In the genomic region with DNA sequence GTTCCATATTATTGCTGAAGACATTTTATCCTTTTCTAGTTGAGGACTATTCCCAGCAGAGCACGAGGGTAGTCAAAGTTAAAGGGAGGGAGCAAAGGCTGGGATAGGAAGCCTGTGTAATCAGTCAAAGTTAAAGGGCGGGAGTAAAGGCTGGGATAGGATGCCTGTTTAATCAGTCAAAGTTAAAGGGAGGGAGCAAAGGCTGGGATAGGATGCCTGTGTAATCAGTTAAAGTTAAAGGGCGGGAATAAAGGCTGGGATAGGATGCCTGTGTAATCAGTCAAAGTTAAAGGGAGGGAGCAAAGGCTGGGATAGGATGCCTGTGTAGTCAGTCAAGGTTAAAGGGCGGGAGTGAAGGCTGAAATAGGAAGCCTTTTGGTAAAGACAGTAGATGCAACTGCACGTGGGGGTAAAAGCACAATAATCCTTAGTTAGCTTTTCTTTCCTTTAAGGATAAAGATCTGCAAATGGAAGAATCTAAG, we compare ENCODE assay signal across 8 mouse cellular contexts. TPM values are rescaled to one million over a fixed set of nuclear protein-coding genes. Genes with fewer than 3 reads are reported as not detected.
DNase-seq lines count a peak whose midpoint lies in the region; ATAC-seq lines count a peak whose summit lies in the region.

No protein-coding gene starts in this region.

- no peak overlapping the region for H3K27ac ChIP-seq in forebrain, embryonic 12.5 days
- no peak overlapping the region for H3K27ac ChIP-seq in heart, embryonic 16.5 days (ENCODE audit: low read length)
- no peak overlapping the region for H3K27ac ChIP-seq in liver, embryonic 12.5 days

- 15% methylated on average over 5 of the region's 5 CpGs for WGBS in forebrain, embryonic 12.5 days
- 10% methylated on average over 5 of the region's 5 CpGs for WGBS in heart, embryonic 16.5 days
- WGBS in liver, embryonic 12.5 days (ENCODE audit: insufficient replicate concordance) = 19% methylated on average over 5 of the region's 5 CpGs

- H3K4me2 ChIP-seq in forebrain, embryonic 12.5 days = no peak overlapping the region
- peak overlapping the region; percentile 32 for H3K4me2 ChIP-seq in heart, embryonic 16.5 days (ENCODE audit: low read depth, low read length)
- H3K4me2 ChIP-seq in liver, embryonic 12.5 days = no peak overlapping the region; the same call in 1 of the 2 replicates

- H3K4me3 ChIP-seq in forebrain, embryonic 12.5 days (replicated peaks) = no peak overlapping the region
- H3K4me3 ChIP-seq in heart, embryonic 16.5 days (ENCODE audit: low read length) = no peak overlapping the region
- no peak overlapping the region for H3K4me3 ChIP-seq in liver, embryonic 12.5 days

- H3K9me3 ChIP-seq in forebrain, embryonic 12.5 days = no peaks in the 10 kb centered on the region
- H3K9me3 ChIP-seq in heart, embryonic 16.5 days (replicated peaks; ENCODE audit: control insufficient read depth, low read length) = 0 out of 2 replicates have a peak, but pooled peaks cover 2% of the 10 kb centered on the region
- peaks cover 5% of the 10 kb centered on the region; the same call in 1 of the 2 replicates for H3K9me3 ChIP-seq in liver, embryonic 12.5 days (replicated peaks)

- ATAC-seq in forebrain, embryonic 12.5 days (ENCODE audit: low FRiP score) = peak; percentile 93
- ATAC-seq in heart, embryonic 16.5 days (replicated peaks; ENCODE audit: extremely low read depth, insufficient read depth, low FRiP score) = peak; percentile 96
- ATAC-seq in liver, embryonic 12.5 days = peak; percentile 89

- peaks cover 2% of the 10 kb centered on the region for H3K4me1 ChIP-seq in forebrain, embryonic 12.5 days
- H3K4me1 ChIP-seq in heart, embryonic 16.5 days (ENCODE audit: control insufficient read depth, insufficient read depth, low read length) = peaks cover 2% of the 10 kb centered on the region; the same call in 1 of the 2 replicates
- peaks cover 10% of the 10 kb centered on the region for H3K4me1 ChIP-seq in liver, embryonic 12.5 days

- no peak overlapping the region for H3K9ac ChIP-seq in forebrain, embryonic 12.5 days
- no peak overlapping the region for H3K9ac ChIP-seq in heart, embryonic 16.5 days (ENCODE audit: low read length)
- no peak overlapping the region for H3K9ac ChIP-seq in liver, embryonic 12.5 days

- H3K27me3 ChIP-seq in forebrain, embryonic 12.5 days = no peaks in the 10 kb centered on the region
- no peaks in the 10 kb centered on the region for H3K27me3 ChIP-seq in heart, embryonic 16.5 days (ENCODE audit: control insufficient read depth, insufficient read depth, low read length)
- no peaks in the 10 kb centered on the region for H3K27me3 ChIP-seq in liver, embryonic 12.5 days (replicated peaks)

- DNase-seq in CD4-positive, CD25-positive, alpha-beta regulatory T cell, adult 2 months (ENCODE audit: low read depth, low spot score) = peak; percentile 71
- DNase-seq in adrenal gland, adult 8-10 months = peak; percentile 59
- DNase-seq in kidney, postnatal 14 days = peak; percentile 81
- DNase-seq in naive thymus-derived CD4-positive, alpha-beta T cell, adult 2 months (ENCODE audit: low read depth) = peak; percentile 62
- DNase-seq in urinary bladder, postnatal 36 days (ENCODE audit: low spot score in 2 of 2) = peak; percentile 48 to 53

- H3K36me3 ChIP-seq in forebrain, embryonic 12.5 days (replicated peaks) = no peaks in the 10 kb centered on the region
- H3K36me3 ChIP-seq in heart, embryonic 16.5 days (ENCODE audit: control insufficient read depth, insufficient read depth) = no peaks in the 10 kb centered on the region
- no peaks in the 10 kb centered on the region for H3K36me3 ChIP-seq in liver, embryonic 12.5 days

RNA-seq across cellular contexts. Expression of a gene that starts 5.9 kb away (rescaled TPM):
- total RNA-seq in adrenal gland, adult 8-10 months (2022) = 10 to 100 TPM; 21.8 to 28.0 (median 25.7) TPM
- 24.8 and 25.8 TPM in 2 replicates for polyA plus RNA-seq in forebrain, embryonic 12.5 days (2016; fragmentation: Nextera tagmentation; extraction: Ambion mirVana)
- 11.5 and 12.0 TPM in 2 replicates for polyA plus RNA-seq in heart, embryonic 16.5 days (2015; fragmentation: Nextera tagmentation; extraction: Ambion mirVana)
- polyA plus RNA-seq in liver, embryonic 12.5 days (2016; fragmentation: Nextera tagmentation; extraction: Ambion mirVana) = 12.2 and 12.6 TPM in 2 replicates

RNA-seq across cellular contexts. Expression of a gene that starts 16.7 kb away (rescaled TPM):
- total RNA-seq in adrenal gland, adult 8-10 months (2022) = 10 to 100 TPM; 17.6 to 26.9 (median 22.3) TPM
- 4.6 and 6.0 TPM in 2 replicates for polyA plus RNA-seq in forebrain, embryonic 12.5 days (2016; fragmentation: Nextera tagmentation; extraction: Ambion mirVana)
- 6.0 and 8.2 TPM in 2 replicates for polyA plus RNA-seq in heart, embryonic 16.5 days (2015; fragmentation: Nextera tagmentation; extraction: Ambion mirVana)
- polyA plus RNA-seq in liver, embryonic 12.5 days (2016; fragmentation: Nextera tagmentation; extraction: Ambion mirVana) = 1.9 and 2.3 TPM in 2 replicates
